Mouse (Mus musculus): ENCODE results near the gene Atg4d. TPM values are rescaled to one million over a fixed set of nuclear protein-coding genes. Genes with fewer than 3 reads are reported as not detected.
A peak's percentile ranks its signal among the peaks of the same experiment; 100 is the strongest.
"Not testable (repeated sequence)": the region's sequence is repeated elsewhere in the genome, so short reads cannot be mapped to it uniquely, and the experiment has no call there.

Gene Atg4d
- polyA plus RNA-seq, 1 experiment from 2014 or later, result 55.7 TPM

DNA sequence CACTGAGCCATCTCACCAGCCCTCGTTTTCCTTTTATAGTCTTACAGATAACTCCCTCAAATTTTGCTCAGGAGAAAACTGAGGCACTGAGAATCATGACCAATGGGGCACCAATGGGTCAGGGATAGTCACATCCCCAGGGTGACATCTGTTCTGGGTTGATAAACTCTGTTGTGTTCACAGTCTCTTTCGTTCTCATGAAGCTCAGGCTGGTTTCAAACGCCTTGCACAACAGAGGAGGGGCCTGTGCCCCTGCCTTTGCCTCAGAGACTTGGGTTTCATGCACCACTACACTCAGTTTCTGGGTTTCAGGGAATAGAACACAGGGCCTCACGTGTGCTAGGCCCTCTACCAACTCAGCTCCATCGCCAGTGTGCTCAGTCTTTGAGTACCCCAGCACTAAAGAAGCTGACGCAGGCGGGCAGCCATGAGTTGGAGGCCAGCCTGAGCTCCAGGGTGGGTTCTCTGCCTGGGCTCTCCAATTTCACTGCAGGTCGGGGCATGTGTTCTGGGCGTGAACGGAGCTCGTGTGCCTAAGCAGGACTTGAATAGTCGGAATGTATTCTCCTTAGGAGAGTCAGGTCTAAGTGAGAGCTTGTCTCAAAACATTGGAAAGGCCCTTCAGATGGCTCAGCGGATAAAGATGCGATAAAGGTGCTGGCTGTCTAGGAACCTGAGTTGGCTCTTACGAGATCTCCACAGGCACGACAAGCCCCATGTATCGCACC is 657 bp upstream of the Atg4d start:
- Histone ChIP-seq H3K4me3 (peak overlapping the region; percentile 88), H3K9me3 (no peaks in the 10 kb centered on the region), H3K27me3 (replicated peaks) (no peaks in the 10 kb centered on the region), H3K27ac (peak overlapping the region; percentile 72), H3K4me1 (peaks cover 21% of the 10 kb centered on the region), H3K4me2 (peak overlapping the region; percentile 80), H3K36me3 (replicated peaks) (no peaks in the 10 kb centered on the region; the same call in 1 of the 2 replicates), H3K9ac (peak overlapping the region; percentile 44)
- 19% methylated on average over 17 of the region's 17 CpGs for WGBS
- peak; percentile 29 for ATAC-seq (replicated peaks)

DNA sequence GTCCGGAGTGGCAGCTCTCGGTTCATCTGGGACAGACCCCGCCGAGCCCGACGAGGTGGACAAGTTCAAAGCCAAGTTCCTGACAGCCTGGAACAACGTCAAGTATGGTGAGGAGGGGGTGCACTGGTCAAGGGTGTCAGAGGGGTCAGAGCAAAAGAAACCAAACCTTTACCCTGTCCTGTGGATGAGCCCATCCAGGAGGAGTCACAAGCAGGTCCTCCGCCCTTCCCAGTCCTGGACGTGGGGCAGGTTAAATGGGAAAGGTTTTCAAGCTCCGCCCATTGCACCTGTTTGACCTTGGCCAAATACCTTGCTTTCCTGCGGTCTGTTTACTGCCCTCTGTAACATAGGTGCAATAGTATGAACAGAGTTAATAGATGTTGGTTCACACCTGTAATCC is 518 bp downstream of the Atg4d start:
- Histone ChIP-seq H3K27ac (peak overlapping the region; percentile 74; the same call in 1 of the 2 replicates), H3K4me2 (peak overlapping the region; percentile 80), H3K36me3 (replicated peaks) (peaks cover 9% of the 10 kb centered on the region), H3K9ac (peak overlapping the region; percentile 89), H3K9me3 (no peaks in the 10 kb centered on the region), H3K4me3 (peak overlapping the region; percentile 88), H3K27me3 (replicated peaks) (no peaks in the 10 kb centered on the region), H3K4me1 (peaks cover 21% of the 10 kb centered on the region)
- no peak for ATAC-seq (replicated peaks)
- 7% methylated on average over 11 of the region's 11 CpGs for WGBS

GRCm38 (mm10) chr9:21266889-21267288 is 1.8 kb downstream of the Atg4d start:
- Histone ChIP-seq H3K4me3 (no peak overlapping the region), H3K27ac (no peak overlapping the region), H3K9ac (no peak overlapping the region), H3K4me2 (no peak overlapping the region; the same call in 1 of the 2 replicates), H3K9me3 (no peaks in the 10 kb centered on the region), H3K36me3 (replicated peaks) (peaks cover 20% of the 10 kb centered on the region), H3K27me3 (replicated peaks) (no peaks in the 10 kb centered on the region), H3K4me1 (peaks cover 21% of the 10 kb centered on the region)
- no peak for ATAC-seq (replicated peaks)
- 89% methylated on average over 5 of the region's 5 CpGs for WGBS

GRCm38 (mm10) chr9:21268305-21268704 is 3.2 kb downstream of the Atg4d start:
- no peak overlapping the region for H3K4me3 ChIP-seq
- H3K9me3 ChIP-seq, result no peaks in the 10 kb centered on the region
- ATAC-seq (replicated peaks), result no peak
- no peak overlapping the region for H3K4me2 ChIP-seq
- H3K27ac ChIP-seq, result no peak overlapping the region
- no peaks in the 10 kb centered on the region for H3K27me3 ChIP-seq (replicated peaks)
- H3K36me3 ChIP-seq (replicated peaks), result peaks cover 34% of the 10 kb centered on the region
- peaks cover 21% of the 10 kb centered on the region for H3K4me1 ChIP-seq
- no peak overlapping the region for H3K9ac ChIP-seq
- WGBS, result 96% methylated on average over 16 of the region's 16 CpGs

DNA sequence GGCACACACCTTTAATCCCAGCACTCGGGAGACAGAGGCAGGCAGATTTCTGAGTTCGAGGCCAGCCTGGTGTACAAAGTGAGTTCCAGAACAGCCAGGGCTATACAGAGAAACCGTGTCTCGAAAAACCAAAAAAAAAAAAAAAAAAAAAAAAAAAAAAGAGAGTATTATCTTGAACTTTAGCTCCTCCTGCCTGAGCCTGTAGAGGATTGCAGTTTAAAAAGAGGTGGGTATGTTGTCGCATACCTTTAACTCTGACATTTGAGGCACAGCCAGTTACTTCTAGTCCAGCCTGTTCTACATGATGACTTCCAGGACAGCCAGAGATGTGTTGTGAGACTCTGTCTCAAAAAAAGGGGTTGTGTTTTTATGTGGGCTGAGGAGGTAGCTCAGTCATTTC is 4.5 kb downstream of the Atg4d start:
- peaks cover 45% of the 10 kb centered on the region for H3K36me3 ChIP-seq (replicated peaks)
- not testable (repeated sequence) for H3K27ac ChIP-seq; H3K27me3 ChIP-seq (replicated peaks); H3K4me2 ChIP-seq; ATAC-seq (replicated peaks); H3K9me3 ChIP-seq; H3K9ac ChIP-seq; H3K4me3 ChIP-seq
- 86% methylated on average over 5 of the region's 5 CpGs for WGBS
- H3K4me1 ChIP-seq, result peaks cover 17% of the 10 kb centered on the region

GRCm38 (mm10) chr9:21272391-21272790 is 7.3 kb downstream of the Atg4d start:
- H3K9me3 ChIP-seq, result no peaks in the 10 kb centered on the region
- ATAC-seq (replicated peaks), result no peak
- 92% methylated on average over 9 of the region's 9 CpGs for WGBS
- H3K36me3 ChIP-seq (replicated peaks), result peaks cover 59% of the 10 kb centered on the region
- no peak overlapping the region for H3K27ac ChIP-seq
- no peak overlapping the region for H3K9ac ChIP-seq
- no peaks in the 10 kb centered on the region for H3K27me3 ChIP-seq (replicated peaks)
- no peak overlapping the region for H3K4me2 ChIP-seq
- H3K4me1 ChIP-seq, result no peaks in the 10 kb centered on the region
- H3K4me3 ChIP-seq, result no peak overlapping the region

DNA sequence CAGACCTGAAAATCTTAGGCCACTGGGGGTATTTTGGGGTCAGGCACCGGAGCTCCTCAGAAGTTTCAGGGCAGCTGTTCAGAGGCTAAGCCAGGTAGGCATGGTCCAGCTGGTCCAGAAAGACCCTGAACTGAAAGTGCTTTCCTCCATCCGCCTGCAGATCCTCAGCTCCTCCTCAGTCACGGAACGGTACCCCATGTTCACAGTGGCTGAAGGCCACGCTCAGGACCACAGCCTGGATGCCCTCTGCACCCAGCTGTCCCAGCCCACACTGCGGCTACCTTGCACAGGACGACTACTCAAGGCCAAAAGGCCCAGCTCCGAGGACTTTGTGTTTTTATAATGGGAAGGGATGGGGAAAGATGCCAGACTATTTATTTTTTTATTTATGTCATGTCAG is 8.0 kb downstream of the Atg4d start:
- Histone ChIP-seq H3K27me3 (replicated peaks) (no peaks in the 10 kb centered on the region), H3K4me3 (no peak overlapping the region), H3K27ac (no peak overlapping the region), H3K9me3 (no peaks in the 10 kb centered on the region), H3K9ac (no peak overlapping the region), H3K36me3 (replicated peaks) (peaks cover 66% of the 10 kb centered on the region), H3K4me2 (no peak overlapping the region), H3K4me1 (no peaks in the 10 kb centered on the region)
- no peak for ATAC-seq (replicated peaks)
- WGBS, result 89% methylated on average over 8 of the region's 8 CpGs

GRCm38 (mm10) chr9:21273520-21274228 is 8.6 kb downstream of the Atg4d start:
- Histone ChIP-seq H3K27me3 (replicated peaks) (no peaks in the 10 kb centered on the region), H3K36me3 (replicated peaks) (peaks cover 67% of the 10 kb centered on the region), H3K4me1 (no peaks in the 10 kb centered on the region), H3K27ac (no peak overlapping the region), H3K9me3 (no peaks in the 10 kb centered on the region), H3K4me3 (no peak overlapping the region), H3K9ac (no peak overlapping the region), H3K4me2 (no peak overlapping the region)
- 88% methylated on average over 7 of the region's 7 CpGs for WGBS
- no peak for ATAC-seq (replicated peaks)

- Histone ChIP-seq H3K9ac (no peak overlapping the region), H3K27me3 (replicated peaks) (no peaks in the 10 kb centered on the region), H3K27ac (no peak overlapping the region), H3K36me3 (replicated peaks) (peaks cover 71% of the 10 kb centered on the region), H3K4me1 (no peaks in the 10 kb centered on the region), H3K4me3 (no peak overlapping the region), H3K4me2 (no peak overlapping the region), H3K9me3 (no peaks in the 10 kb centered on the region)
- WGBS, result 96% methylated on average over 3 of the region's 3 CpGs
- ATAC-seq (replicated peaks), result no peak
Observed at GRCm38 (mm10) chr9:21274336-21274735, 9.2 kb downstream of the Atg4d start.

DNA sequence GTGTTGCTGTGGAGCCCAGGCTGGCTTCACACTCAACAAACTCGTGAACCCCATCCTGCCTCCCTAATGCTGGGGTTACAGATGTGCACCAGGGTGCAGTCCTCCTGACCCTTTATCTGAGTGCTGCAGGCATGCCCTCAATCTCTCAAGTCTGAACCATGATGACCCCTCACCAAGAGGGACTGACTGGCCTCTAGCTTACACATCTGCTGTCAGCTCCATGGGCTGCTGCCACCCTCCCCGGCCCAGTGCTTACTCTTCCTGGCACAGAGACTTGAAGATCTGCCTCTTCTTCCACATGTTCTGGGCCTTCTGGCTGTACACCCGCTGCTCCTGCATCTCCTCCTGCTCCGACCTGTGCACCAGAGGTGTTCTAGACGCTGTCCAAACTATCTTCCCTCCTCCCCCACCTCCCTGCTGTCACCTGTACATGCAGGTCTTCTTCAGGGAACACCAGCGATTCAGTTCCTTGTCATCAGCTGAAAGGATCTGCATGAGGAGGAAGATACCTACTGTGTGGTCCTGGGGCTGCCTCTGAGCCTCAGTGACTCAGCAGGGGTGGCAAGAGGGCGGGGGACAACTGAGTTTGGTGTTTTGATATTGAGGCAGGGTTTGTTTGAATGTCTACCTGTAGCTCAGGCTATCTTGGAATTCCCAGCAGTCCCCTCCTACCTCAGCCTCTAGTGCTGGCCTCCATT is 10.1 kb downstream of the Atg4d start:
- ATAC-seq (replicated peaks), result no peak
- Histone ChIP-seq H3K9ac (no peak overlapping the region), H3K4me2 (no peak overlapping the region), H3K36me3 (replicated peaks) (peaks cover 75% of the 10 kb centered on the region), H3K4me1 (no peaks in the 10 kb centered on the region), H3K4me3 (no peak overlapping the region), H3K27ac (no peak overlapping the region), H3K9me3 (no peaks in the 10 kb centered on the region), H3K27me3 (replicated peaks) (no peaks in the 10 kb centered on the region)
- WGBS, result 89% methylated on average over 7 of the region's 7 CpGs

GRCm38 (mm10) chr9:21275727-21276126 is 10.6 kb downstream of the Atg4d start:
- H3K27ac ChIP-seq, result no peak overlapping the region
- 91% methylated on average over 12 of the region's 12 CpGs for WGBS
- no peaks in the 10 kb centered on the region for H3K4me1 ChIP-seq
- no peak overlapping the region for H3K9ac ChIP-seq
- no peak for ATAC-seq (replicated peaks)
- no peaks in the 10 kb centered on the region for H3K9me3 ChIP-seq
- peaks cover 70% of the 10 kb centered on the region for H3K36me3 ChIP-seq (replicated peaks)
- H3K4me3 ChIP-seq, result no peak overlapping the region
- no peak overlapping the region for H3K4me2 ChIP-seq
- H3K27me3 ChIP-seq (replicated peaks), result no peaks in the 10 kb centered on the region

GRCm38 (mm10) chr9:21276307-21276706 is 11.2 kb downstream of the Atg4d start:
- Histone ChIP-seq H3K27ac (no peak overlapping the region), H3K36me3 (replicated peaks) (peaks cover 68% of the 10 kb centered on the region), H3K4me3 (no peak overlapping the region), H3K4me2 (no peak overlapping the region), H3K9me3 (no peaks in the 10 kb centered on the region), H3K4me1 (no peaks in the 10 kb centered on the region), H3K27me3 (replicated peaks) (no peaks in the 10 kb centered on the region), H3K9ac (no peak overlapping the region)
- 88% methylated on average over 8 of the region's 8 CpGs for WGBS
- 0 out of 2 replicates have a peak, but pooled peaks have one; percentile 6 for ATAC-seq (replicated peaks)

Data from midbrain, embryonic 15.5 days (tissue).